Mouse (Mus musculus) 3T3-L1 (cell line): ENCODE data around the gene Rhob.
"Not testable (repeated sequence)": the region's sequence is repeated elsewhere in the genome, so short reads cannot be mapped to it uniquely, and the experiment has no call there.

Experiments used
- DNase-seq: peaks from one replicate; pipeline ENCODE4 v3.0.0-alpha.2; 2015; ENCODE audit warnings: low read depth, low spot score

The Rhob gene

GRCm38 (mm10) chr12:8472591-8473358, 27.0 kb downstream of the Rhob start:
- DNase-seq, result peak; percentile 73

- DNase-seq, result no peak
Observed at GRCm38 (mm10) chr12:8472051-8472450, 27.8 kb downstream of the Rhob start.

- no peak for DNase-seq
Observed at GRCm38 (mm10) chr12:8470962-8471361, 28.8 kb downstream of the Rhob start.

GRCm38 (mm10) chr12:8469742-8470494, 29.9 kb downstream of the Rhob start:
- no peak for DNase-seq

GRCm38 (mm10) chr12:8468221-8468865, 31.5 kb downstream of the Rhob start:
- DNase-seq, result peak; percentile 58

- peak; percentile 40 for DNase-seq
Observed at GRCm38 (mm10) chr12:8467029-8467924, 32.5 kb downstream of the Rhob start.

- no peak for DNase-seq
Observed at GRCm38 (mm10) chr12:8465680-8466079, 34.1 kb downstream of the Rhob start.

GRCm38 (mm10) chr12:8464961-8465360, 34.8 kb downstream of the Rhob start:
- no peak for DNase-seq

- DNase-seq, result no peak
Observed at GRCm38 (mm10) chr12:8463599-8464160, 36.1 kb downstream of the Rhob start.

- DNase-seq, result peak; percentile 57
Observed at GRCm38 (mm10) chr12:8462533-8462932, 37.3 kb downstream of the Rhob start.

GRCm38 (mm10) chr12:8461575-8461974, 38.2 kb downstream of the Rhob start:
- not testable (repeated sequence) for DNase-seq

- DNase-seq, result no peak
Observed at GRCm38 (mm10) chr12:8458400-8458799, 41.4 kb downstream of the Rhob start.

- DNase-seq, result no peak
Observed at GRCm38 (mm10) chr12:8457052-8457451, 42.8 kb downstream of the Rhob start.

- no peak for DNase-seq
Observed at GRCm38 (mm10) chr12:8455046-8455445, 44.8 kb downstream of the Rhob start.

GRCm38 (mm10) chr12:8454487-8454886, 45.3 kb downstream of the Rhob start:
- DNase-seq, result no peak

GRCm38 (mm10) chr12:8452766-8453621, 46.8 kb downstream of the Rhob start:
- peak; percentile 61 for DNase-seq

- no peak for DNase-seq
Observed at GRCm38 (mm10) chr12:8451571-8452485, 48.0 kb downstream of the Rhob start.

- peak; percentile 97 for DNase-seq
Observed at GRCm38 (mm10) chr12:8450639-8451038, 49.2 kb downstream of the Rhob start.

- no peak for DNase-seq
Observed at GRCm38 (mm10) chr12:8450028-8450427, 49.8 kb downstream of the Rhob start.
